Mouse (Mus musculus) heart, embryonic 13.5 days (tissue): ENCODE results near the gene 1700001C19Rik. TPM values are rescaled to one million over a fixed set of nuclear protein-coding genes. Genes with fewer than 3 reads are reported as not detected.

ENCODE experiments used
- ATAC-seq: fragments of 200-750 bp; cut with Nextera tagmentation; 2 replicates; pipeline ENCODE4 v1.8.0; 2017; ENCODE audit warnings: moderate TSS enrichment; ENCODE audit not compliant: insufficient number of reproducible peaks, low FRiP score, low TSS enrichment; ENCODE audit errors: extremely low read depth
- H3K27ac ChIP-seq: fragments of 300-500 bp; sonication (generic); replicated peaks from 2 replicates; pipeline ENCODE4 v1.5.1; 2015; ENCODE audit warnings: moderate library complexity, mild to moderate bottlenecking, inconsistent platforms
- H3K27me3 ChIP-seq: fragments of 300-500 bp; sonication (generic); replicated peaks from 2 replicates; pipeline ENCODE4 v1.6.1; 2015; ENCODE audit warnings: mild to moderate bottlenecking, inconsistent platforms
- H3K36me3 ChIP-seq: fragments of 300-500 bp; sonication (generic); 2 replicates; pipeline ENCODE4 v1.6.1; 2015; ENCODE audit warnings: mild to moderate bottlenecking, inconsistent platforms
- H3K4me1 ChIP-seq: fragments of 300-500 bp; sonication (generic); 2 replicates; pipeline ENCODE4 v1.6.1; 2015; ENCODE audit warnings: inconsistent platforms
- H3K4me2 ChIP-seq: fragments of 300-500 bp; sonication (generic); 2 replicates; pipeline ENCODE4 v1.6.1; 2015; ENCODE audit warnings: inconsistent platforms, mild to moderate bottlenecking, moderate library complexity
- H3K4me3 ChIP-seq: fragments of 300-500 bp; sonication (generic); 2 replicates; pipeline ENCODE4 v1.5.1; 2015; ENCODE audit warnings: moderate library complexity, mild to moderate bottlenecking, inconsistent platforms
- H3K9ac ChIP-seq: fragments of 300-500 bp; sonication (generic); 2 replicates; pipeline ENCODE4 v1.6.1; 2015; ENCODE audit warnings: inconsistent platforms, mild to moderate bottlenecking, moderate library complexity
- H3K9me3 ChIP-seq: fragments of 300-500 bp; sonication (generic); 2 replicates; pipeline ENCODE4 v1.6.1; 2016; ENCODE audit warnings: inconsistent platforms
- WGBS: fragments of 180-500 bp; shearing (Covaris S2); methylation state at CpG from one replicate; pipeline ENCODE4 v1.1.7; 2015; ENCODE audit warnings: mixed read lengths; 5-methylcytosine and 5-hydroxymethylcytosine counted together
- polyA plus RNA-seq: library from polyadenylated mRNA; unstranded; fragments of >200 nt; fragmentation: Nextera tagmentation; extraction: Ambion mirVana; gene quantifications from 2 replicates; pipeline ENCODE4 v1.2.1, GENCODE M21; 2015

The 1700001C19Rik gene
- polyA plus RNA-seq, 1 experiment from 2014 or later: 0.66 TPM

- Histone ChIP-seq H3K36me3 (no peaks in the 10 kb centered on the region), H3K9ac (peak overlapping the region; percentile 12; the same call in 1 of the 2 replicates), H3K9me3 (no peaks in the 10 kb centered on the region), H3K4me3 (no peak overlapping the region), H3K27ac (peak overlapping the region; percentile 77), H3K4me2 (0 out of 2 replicates have a peak overlapping the region, but pooled peaks have one; percentile 11), H3K27me3 (no peaks in the 10 kb centered on the region), H3K4me1 (peaks cover 85% of the 10 kb centered on the region)
- 73% methylated on average over 11 of the region's 11 CpGs for WGBS
- ATAC-seq: no peak
Observed at GRCm38 (mm10) chr17:47446561-47446960, 9.4 kb upstream of the 1700001C19Rik start.

- H3K27me3 ChIP-seq: no peaks in the 10 kb centered on the region
- 0 out of 2 replicates have a peak overlapping the region, but pooled peaks have one; percentile 11 for H3K4me2 ChIP-seq
- WGBS: 20% methylated on average over 9 of the region's 9 CpGs
- peak overlapping the region; percentile 21; the same call in 1 of the 2 replicates for H3K9ac ChIP-seq
- no peak overlapping the region for H3K4me3 ChIP-seq
- peaks cover 85% of the 10 kb centered on the region for H3K4me1 ChIP-seq
- H3K36me3 ChIP-seq: no peaks in the 10 kb centered on the region
- peak overlapping the region; percentile 77 for H3K27ac ChIP-seq
- ATAC-seq: no peak
- no peaks in the 10 kb centered on the region for H3K9me3 ChIP-seq
Observed at GRCm38 (mm10) chr17:47446025-47446424, 8.8 kb upstream of the 1700001C19Rik start.

GRCm38 (mm10) chr17:47445518-47445917 is 8.3 kb upstream of the 1700001C19Rik start:
- ATAC-seq: no peak
- H3K27me3 ChIP-seq: no peaks in the 10 kb centered on the region
- peak overlapping the region; percentile 21; the same call in 1 of the 2 replicates for H3K9ac ChIP-seq
- no peaks in the 10 kb centered on the region for H3K9me3 ChIP-seq
- H3K4me2 ChIP-seq: no peak overlapping the region
- 52% methylated on average over 11 of the region's 11 CpGs for WGBS
- H3K4me1 ChIP-seq: peaks cover 84% of the 10 kb centered on the region
- H3K27ac ChIP-seq: peak overlapping the region; percentile 77
- H3K4me3 ChIP-seq: no peak overlapping the region
- H3K36me3 ChIP-seq: no peaks in the 10 kb centered on the region

- H3K4me3 ChIP-seq: no peak overlapping the region
- H3K4me1 ChIP-seq: peaks cover 84% of the 10 kb centered on the region
- peak overlapping the region; percentile 41 for H3K27ac ChIP-seq
- H3K27me3 ChIP-seq: no peaks in the 10 kb centered on the region
- peak overlapping the region; percentile 17; the same call in 1 of the 2 replicates for H3K9ac ChIP-seq
- 43% methylated on average over 6 of the region's 6 CpGs for WGBS
- no peak overlapping the region for H3K4me2 ChIP-seq
- H3K9me3 ChIP-seq: no peaks in the 10 kb centered on the region
- ATAC-seq: no peak
- no peaks in the 10 kb centered on the region for H3K36me3 ChIP-seq
Observed at GRCm38 (mm10) chr17:47444113-47444512, 6.9 kb upstream of the 1700001C19Rik start.

- Histone ChIP-seq H3K4me2 (no peak overlapping the region), H3K27ac (no peak overlapping the region), H3K4me1 (peaks cover 83% of the 10 kb centered on the region), H3K36me3 (no peaks in the 10 kb centered on the region), H3K27me3 (peaks cover 14% of the 10 kb centered on the region), H3K9ac (no peak overlapping the region; the same call in 1 of the 2 replicates), H3K4me3 (no peak overlapping the region), H3K9me3 (no peaks in the 10 kb centered on the region)
- WGBS: 64% methylated on average over 3 of the region's 3 CpGs
- no peak for ATAC-seq
Observed at GRCm38 (mm10) chr17:47442271-47442670, 5.1 kb upstream of the 1700001C19Rik start.

GRCm38 (mm10) chr17:47441296-47442051 is 4.3 kb upstream of the 1700001C19Rik start:
- Histone ChIP-seq H3K9ac (peak overlapping the region; percentile 42), H3K4me1 (peaks cover 84% of the 10 kb centered on the region)

GRCm38 (mm10) chr17:47440359-47440890 is 3.2 kb upstream of the 1700001C19Rik start:
- Histone ChIP-seq H3K9ac (no peak overlapping the region), H3K36me3 (no peaks in the 10 kb centered on the region), H3K27ac (peak overlapping the region; percentile 48), H3K4me2 (no peak overlapping the region), H3K9me3 (no peaks in the 10 kb centered on the region), H3K4me3 (no peak overlapping the region), H3K4me1 (peaks cover 79% of the 10 kb centered on the region), H3K27me3 (peaks cover 19% of the 10 kb centered on the region)
- ATAC-seq: no peak
- WGBS: 21% methylated on average over 9 of the region's 9 CpGs

More at GRCm38 (mm10) chr17:47441296-47442051, 4.3 kb upstream of the 1700001C19Rik start:
- Histone ChIP-seq H3K4me3 (no peak overlapping the region), H3K4me2 (no peak overlapping the region), H3K27me3 (peaks cover 16% of the 10 kb centered on the region), H3K36me3 (no peaks in the 10 kb centered on the region), H3K27ac (peak overlapping the region; percentile 75), H3K9me3 (no peaks in the 10 kb centered on the region)
- WGBS: 42% methylated on average over 19 of the region's 19 CpGs
- no peak for ATAC-seq

GRCm38 (mm10) chr17:47439396-47440028 is 2.3 kb upstream of the 1700001C19Rik start:
- Histone ChIP-seq H3K27me3 (peaks cover 19% of the 10 kb centered on the region), H3K4me1 (peaks cover 72% of the 10 kb centered on the region), H3K27ac (peak overlapping the region; percentile 48), H3K4me3 (no peak overlapping the region), H3K36me3 (no peaks in the 10 kb centered on the region), H3K9ac (no peak overlapping the region), H3K4me2 (no peak overlapping the region), H3K9me3 (no peaks in the 10 kb centered on the region)
- 47% methylated on average over 9 of the region's 9 CpGs for WGBS
- no peak for ATAC-seq

- no peaks in the 10 kb centered on the region for H3K9me3 ChIP-seq
- WGBS: 68% methylated on average over 6 of the region's 6 CpGs
- no peaks in the 10 kb centered on the region for H3K36me3 ChIP-seq
- H3K4me2 ChIP-seq: no peak overlapping the region
- peaks cover 19% of the 10 kb centered on the region for H3K27me3 ChIP-seq
- no peak overlapping the region for H3K4me3 ChIP-seq
- H3K9ac ChIP-seq: peak overlapping the region; percentile 33; the same call in 1 of the 2 replicates
- peaks cover 64% of the 10 kb centered on the region for H3K4me1 ChIP-seq
- ATAC-seq: no peak
- no peak overlapping the region for H3K27ac ChIP-seq
Observed at GRCm38 (mm10) chr17:47438611-47439010, 1.4 kb upstream of the 1700001C19Rik start.

GRCm38 (mm10) chr17:47436156-47436906 is 845 bp downstream of the 1700001C19Rik start, which contains the start of gene AI661453:
TSS of gene AI661453 (plus strand) at chr17:47436615.
- WGBS: 1% methylated on average over 45 of the region's 45 CpGs
- peaks cover 19% of the 10 kb centered on the region for H3K27me3 ChIP-seq
- peaks cover 55% of the 10 kb centered on the region for H3K4me1 ChIP-seq
- H3K9me3 ChIP-seq: no peaks in the 10 kb centered on the region
- peak within 1 kb of the TSS; percentile 67 for H3K4me3 ChIP-seq
- peak; percentile 26; the same call in 1 of the 2 replicates for ATAC-seq
- H3K36me3 ChIP-seq: no peaks in the 10 kb centered on the region
- H3K9ac ChIP-seq: peak within 1 kb of the TSS; percentile 87
- peak within 1 kb of the TSS; percentile 99 for H3K4me2 ChIP-seq
- H3K27ac ChIP-seq: 0 out of 2 replicates have a peak within 1 kb of the TSS, but pooled peaks have one; percentile 21
